Mouse (Mus musculus): ENCODE data around the gene Tshz2. TPM values are rescaled to one million over a fixed set of nuclear protein-coding genes. Genes with fewer than 3 reads are reported as not detected.

The Tshz2 gene
- total RNA-seq, 2 experiments from 2014 or later: 39.5 to 51.4 TPM

DNA sequence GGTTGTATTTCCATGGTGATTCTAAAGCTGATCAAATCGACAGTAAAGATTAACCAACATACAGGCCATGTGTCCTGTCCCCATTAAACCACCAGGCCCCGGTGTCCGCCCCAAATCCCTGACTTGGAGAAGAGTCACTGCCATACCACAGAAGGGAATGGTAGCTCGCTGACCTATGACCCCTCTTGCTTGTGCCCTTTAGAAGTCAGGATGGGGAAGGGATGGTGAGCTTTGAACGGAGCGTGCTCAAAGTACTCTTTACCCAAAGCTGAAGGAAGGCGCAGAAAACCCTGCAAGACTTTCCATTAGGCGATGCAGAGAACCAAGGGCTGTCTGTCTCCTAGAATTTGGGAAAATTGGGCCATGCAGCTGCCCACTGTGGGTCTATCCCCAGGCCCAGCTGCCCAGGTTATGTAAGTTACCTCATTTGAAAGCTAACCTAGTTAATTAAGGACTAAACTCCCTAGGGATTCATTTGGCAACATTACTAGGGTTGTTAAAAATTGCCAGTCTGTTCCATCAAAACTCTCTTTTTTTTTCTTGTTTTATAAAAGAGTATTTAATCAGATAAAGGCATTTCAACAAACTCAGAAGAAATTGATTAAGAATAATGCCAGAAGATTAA, 238.7 kb downstream of the Tshz2 start:
- DNase-seq: no peak

DNA sequence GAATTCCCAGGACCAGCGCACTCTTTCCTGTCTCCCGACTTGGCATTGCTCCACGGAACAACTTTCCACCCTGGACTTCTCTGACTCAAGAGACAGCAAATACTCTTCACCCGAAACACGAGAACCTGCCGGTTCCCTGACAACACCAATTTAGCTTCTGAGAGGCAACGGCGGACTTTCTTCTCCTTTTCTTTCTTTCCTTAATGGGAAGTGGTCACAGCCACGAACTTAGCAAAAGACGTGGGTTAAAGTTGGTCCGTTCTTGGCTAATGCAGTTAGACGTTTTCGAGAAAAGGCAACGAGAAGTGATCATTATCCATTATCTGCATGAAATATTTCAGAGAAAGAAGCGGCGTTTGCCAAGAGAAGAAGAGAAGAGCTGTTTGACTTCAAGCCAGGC, 240.6 kb downstream of the Tshz2 start:
- no peak for DNase-seq

DNA sequence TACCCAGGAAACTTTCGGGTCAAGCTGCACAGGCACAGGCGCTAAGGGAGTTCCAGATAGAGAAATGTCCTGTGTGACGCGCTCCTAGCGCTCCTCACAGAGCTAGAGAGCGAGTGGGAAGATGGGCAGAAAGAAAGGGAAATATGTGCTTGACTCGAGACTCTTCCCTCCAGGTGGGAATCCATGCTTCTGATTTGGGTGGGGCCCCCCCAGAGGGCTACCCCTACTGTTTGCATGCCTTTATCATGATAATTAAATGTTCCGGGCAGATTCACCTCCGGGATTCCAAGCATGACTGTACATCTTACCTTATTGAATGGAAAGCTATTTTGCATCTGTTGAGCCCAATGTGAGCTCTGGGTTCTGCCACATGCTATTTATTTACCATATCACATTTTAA, 255.1 kb downstream of the Tshz2 start:
- no peak for DNase-seq

DNA sequence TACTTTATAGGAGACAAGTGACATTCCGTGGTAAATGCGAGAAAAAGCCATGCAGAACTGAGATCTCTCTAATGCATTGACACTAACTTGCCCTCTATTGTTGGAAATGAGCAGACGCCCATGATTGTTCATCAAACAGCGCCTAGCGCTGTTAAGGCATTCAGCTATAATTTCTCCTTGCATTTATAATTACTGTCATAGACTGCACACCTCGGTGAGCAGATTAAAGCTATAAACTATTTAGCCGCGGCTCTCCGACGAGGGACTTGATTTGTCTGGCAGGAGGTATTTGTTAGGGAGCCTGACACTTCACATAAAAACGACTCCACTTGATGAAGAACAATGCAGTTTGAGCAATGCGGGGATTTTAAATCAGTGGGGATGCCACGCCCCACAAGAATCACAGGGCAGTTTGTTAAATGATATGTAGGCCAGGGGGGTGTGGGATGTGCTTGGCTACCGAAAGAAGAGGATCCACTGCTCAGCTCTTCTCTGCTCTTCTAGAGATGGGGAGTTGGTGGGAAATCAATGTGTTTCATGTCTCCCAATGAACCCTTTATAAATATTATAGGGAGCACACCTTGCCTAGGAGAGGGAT, 259.7 kb downstream of the Tshz2 start:
- DNase-seq: no peak

DNA sequence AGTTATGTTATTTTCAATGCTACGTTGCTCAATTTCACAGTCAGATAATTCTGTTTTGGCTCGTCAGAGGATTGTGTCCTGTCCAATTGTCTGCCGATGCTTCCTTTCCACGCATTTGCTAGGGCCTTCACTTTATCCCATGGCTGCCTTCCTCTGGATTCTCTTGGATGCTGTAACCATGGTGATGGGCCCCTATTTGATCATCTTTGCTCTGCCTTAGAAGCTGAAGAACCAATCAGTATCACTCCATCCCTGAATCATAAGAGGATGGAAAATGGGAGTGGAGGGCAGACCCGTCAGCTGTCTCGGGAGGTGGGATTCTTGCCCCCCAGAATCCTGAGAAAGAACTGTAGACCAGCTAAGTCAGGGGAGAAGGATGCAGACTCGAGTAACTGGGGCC, 270.1 kb downstream of the Tshz2 start:
- DNase-seq: no peak

DNA sequence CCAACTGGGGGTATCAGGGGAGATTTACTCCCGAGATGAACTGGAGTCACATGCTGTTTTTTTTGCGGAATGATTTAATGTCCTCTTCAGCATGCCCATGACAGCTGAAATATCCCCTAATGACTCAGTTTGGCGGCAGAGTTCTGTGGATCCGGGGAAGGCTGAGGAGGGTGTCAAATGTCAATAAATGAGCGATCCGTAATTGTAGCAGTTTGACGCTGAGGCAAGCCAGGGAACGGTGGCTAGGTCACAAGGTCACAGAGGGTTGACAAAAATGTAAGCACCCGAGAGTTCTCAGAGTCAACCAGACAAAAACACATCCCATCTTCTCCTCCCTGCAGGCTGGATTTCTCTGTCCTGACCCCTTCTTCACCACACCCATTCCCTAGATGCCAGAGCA, 273.6 kb downstream of the Tshz2 start:
- DNase-seq: no peak

DNA sequence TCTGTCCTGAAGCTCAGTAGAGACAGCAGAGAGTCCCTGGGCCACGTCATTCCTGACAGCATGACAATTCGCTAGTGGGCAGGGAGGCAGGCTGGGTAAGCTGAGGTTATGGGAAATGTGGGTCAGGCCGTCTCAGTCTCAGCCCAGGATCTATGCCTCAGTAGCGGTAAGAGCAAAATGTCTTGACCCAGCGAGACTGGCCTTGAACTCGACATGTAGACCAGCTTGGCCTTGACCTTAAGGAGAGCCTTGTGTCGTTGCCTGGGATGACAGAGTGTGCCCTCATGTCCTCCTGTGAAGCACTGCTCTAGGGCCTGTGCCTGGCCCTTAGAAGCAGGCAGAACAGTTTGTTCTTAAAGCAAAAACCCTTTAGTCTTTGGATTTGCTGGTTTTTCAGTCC, 275.2 kb downstream of the Tshz2 start:
- DNase-seq: peak; percentile 12 to 19

DNA sequence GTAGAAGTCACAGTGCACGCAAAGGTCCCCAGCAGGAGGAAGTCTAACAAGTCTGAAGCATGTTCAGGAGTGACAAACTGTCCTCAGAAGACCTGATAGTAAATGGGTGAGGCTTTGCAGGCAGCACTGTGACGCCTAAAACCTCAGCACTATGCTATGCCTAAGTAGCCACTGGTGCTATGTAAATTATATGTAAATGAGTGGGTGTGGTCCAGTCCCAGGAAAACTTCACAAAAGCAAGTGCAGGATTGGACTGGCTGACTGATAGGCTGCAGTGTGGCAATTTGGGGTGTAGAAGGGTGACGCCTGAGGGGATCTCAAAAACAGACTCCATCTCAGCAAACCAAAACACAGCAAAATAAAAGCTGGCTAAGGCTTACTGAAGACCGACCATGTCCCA, 277.8 kb downstream of the Tshz2 start:
- DNase-seq: no peak

DNA sequence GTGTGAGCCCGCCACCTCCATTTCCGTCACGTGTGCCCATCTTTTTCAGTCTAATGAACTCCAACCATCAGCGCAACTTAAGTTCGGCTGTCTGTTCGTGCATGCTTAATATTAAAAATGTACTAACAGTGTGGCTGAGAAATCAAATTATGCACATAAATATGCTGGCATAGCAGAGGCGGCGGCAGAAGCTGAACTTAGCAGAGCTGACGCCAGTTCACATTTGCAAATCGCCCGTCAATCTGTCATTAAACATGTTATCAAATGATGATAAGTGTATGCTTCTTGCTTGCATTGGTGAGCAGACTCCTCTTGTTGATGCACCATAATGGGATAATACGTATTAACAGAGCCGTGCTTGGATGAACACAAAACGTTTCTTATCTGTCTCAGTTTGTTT, 280.0 kb downstream of the Tshz2 start:
- no peak for DNase-seq

DNA sequence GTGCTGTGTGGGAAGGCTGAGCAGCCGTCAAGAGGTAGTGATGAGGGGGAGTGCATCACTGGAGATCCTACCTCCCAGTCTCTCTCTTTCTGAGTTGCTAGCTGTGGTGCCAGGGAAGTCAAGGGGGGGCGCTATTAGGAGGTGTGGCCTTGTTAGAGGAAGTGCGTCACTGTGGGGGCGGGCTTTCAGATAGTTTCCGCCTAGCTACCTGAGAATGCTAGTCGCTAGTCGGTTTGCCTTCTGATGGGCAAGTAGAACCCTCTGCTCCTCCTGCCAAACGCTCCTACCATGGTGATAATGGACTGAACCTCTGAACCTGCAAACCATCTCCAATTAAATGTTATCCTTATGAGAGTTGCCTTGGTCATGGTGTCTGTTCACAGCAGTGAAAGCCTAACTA, 282.1 kb downstream of the Tshz2 start:
- DNase-seq: no peak

DNA sequence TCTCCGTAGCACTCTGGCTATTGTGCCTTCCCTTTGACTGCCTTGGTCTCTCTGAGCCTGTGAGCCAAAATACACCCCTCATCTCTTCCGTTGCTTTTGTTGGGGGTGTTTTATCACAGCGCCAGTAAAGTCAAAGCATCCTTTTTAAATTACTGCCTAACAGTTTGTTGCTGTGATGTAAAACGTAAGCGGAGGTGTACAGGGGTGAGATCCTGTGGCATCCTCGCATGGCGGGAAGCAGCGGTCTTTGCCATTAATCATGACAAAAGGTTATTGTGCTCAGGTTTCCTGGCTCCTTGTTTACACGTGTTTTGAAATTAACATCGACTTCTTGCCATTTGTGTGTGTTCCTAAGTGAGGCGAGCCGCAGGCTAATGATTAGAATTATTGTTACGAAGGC, 282.5 kb downstream of the Tshz2 start:
- no peak for DNase-seq

DNA sequence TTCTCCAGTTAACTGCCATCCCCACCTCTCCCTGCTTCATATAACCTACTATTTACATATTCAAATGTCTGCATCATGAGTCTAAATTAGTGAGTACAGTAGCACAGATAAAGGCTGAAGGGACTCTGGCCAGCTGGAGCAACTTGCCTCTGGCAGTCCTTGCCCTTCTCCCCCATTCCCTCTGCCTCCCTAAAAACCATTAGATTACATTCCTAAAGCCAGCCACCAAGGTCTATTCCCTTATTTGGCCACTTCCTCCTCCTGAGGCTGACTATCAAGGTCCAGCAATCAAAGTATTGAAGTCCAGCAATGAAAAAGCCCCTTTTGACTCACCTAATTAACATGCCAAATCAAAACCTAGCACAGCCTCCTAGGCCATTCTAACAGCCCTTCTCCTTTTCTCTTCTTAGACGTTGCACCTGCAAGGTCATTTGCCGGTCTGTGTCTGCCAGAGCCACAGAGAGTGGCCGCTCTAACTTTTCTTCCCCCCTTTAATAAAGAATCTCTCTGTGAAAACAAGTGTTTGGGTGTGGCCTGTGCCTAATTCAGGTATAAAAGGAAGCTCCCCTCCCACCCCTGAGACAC, 286.4 kb downstream of the Tshz2 start:
- peak; percentile 29 to 44 for DNase-seq

DNA sequence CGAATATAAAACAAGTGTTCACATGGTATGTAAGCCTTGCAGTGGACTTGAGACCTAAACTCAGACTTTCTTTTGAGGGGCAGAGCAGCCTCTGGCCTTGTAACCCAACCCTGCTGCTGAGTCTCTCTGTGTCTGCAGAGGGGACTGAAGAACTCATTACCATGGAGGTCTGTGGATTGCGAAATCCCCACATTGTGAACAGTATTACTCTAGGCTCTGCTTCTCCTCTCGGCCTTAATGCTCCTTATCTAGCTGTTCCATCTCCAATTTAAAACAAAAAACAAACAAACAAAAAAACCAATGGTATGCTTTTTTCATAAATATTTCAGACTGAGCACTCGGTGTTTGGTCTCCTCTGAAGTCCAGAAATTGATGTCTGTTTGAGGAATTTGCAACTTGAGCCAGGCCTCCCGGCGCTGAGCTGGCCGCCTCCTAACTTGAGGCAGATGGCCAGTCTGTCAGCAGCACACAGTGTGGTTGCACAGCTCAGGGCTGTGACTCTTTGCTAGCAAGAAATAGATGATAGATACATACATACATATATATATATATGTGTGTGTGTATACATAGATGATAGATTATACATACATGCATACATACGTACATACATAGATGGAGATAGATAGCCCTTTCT, 291.5 kb downstream of the Tshz2 start:
- DNase-seq: no peak

DNA sequence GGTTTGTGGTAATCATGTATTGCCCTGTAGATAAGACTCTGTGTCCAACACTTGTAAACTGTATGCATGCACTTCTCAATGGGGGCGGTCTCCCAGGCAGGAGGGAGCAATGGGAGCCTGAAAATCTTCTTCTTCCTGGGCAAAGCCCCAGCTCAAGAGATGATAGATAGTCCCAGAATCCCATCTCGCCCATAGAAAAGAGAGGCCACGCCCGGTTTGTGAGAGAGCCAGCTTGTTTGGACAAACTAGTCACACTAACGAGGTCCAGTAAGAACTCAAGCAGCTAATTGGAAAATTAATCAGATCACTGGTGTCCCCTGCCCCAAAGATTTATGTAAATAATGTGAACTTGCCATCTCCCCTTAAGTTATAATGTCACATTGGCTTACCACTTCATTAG, 292.7 kb downstream of the Tshz2 start:
- DNase-seq: no peak

DNA sequence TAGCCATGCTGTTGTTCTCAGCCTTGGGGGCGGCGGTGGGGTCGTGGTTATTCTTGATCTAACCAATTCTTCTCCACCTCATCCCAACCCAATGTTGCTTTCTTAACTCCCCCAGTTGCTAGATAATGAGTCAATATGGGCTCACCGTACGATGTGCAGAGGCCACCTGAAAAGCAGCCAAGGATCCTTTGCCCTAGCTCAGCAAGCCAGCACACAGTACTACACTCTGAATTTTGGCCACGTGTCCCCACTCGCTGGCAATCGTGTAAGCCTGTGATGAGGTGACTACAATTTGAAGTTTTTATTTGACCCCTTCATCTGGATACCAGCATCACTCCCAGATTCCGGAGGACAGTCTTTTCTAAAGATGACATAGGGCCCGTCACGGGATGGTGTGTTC, 293.2 kb downstream of the Tshz2 start:
- DNase-seq: peak in 1 of 2 experiments; percentile 46

DNA sequence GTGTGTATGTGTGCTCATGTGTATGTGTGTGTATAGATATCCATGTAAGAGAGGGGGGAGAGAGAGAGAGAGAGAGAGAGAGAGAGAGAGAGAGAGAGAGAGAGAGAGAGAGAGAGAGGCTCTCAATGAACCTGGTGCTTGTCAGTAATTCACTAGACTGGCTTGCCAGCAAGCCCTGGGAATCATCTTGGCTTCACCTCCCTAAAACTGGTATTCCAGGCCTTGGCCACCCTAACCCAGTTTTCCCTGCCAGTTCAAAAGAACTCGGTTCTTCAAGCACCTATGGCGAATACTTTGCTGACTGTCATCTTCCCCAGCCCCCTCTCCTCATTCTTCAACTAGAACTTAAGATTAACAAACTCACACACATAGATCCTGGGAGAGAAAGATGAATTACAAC, 294.6 kb downstream of the Tshz2 start:
- DNase-seq: no peak

DNA sequence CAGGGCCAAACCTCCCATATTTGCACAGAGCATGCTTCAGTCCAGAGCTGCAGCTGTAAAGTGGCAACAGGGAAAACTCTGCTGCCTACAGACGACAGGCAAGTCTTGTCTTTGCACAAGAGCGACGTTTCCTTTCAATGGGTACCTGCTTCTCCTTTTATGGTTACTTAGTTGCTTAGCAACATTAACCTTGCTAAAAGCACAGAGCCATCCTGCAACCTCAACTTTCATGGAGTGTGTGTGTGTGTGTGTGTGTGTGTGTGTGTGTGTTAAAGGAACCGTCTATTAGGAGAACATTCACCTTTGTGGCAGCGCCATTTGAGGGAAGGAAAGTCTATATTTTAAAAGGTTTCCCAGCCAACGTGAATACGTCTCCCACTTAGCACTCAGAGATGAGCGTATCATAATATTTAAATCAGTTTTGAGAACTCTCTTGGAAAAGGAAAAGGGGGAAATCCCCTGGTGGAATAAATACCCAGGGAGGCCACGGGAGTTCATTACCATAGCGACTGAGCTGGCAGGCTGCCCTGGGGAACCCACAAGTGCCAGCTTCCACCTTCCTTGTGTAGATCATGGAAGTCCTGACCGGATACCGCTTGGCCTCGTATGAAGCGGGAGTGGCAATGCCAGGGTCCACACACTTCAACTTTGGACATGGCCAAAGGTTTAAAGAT, 295.8 kb downstream of the Tshz2 start:
- DNase-seq: peak; percentile 49 to 67

DNA sequence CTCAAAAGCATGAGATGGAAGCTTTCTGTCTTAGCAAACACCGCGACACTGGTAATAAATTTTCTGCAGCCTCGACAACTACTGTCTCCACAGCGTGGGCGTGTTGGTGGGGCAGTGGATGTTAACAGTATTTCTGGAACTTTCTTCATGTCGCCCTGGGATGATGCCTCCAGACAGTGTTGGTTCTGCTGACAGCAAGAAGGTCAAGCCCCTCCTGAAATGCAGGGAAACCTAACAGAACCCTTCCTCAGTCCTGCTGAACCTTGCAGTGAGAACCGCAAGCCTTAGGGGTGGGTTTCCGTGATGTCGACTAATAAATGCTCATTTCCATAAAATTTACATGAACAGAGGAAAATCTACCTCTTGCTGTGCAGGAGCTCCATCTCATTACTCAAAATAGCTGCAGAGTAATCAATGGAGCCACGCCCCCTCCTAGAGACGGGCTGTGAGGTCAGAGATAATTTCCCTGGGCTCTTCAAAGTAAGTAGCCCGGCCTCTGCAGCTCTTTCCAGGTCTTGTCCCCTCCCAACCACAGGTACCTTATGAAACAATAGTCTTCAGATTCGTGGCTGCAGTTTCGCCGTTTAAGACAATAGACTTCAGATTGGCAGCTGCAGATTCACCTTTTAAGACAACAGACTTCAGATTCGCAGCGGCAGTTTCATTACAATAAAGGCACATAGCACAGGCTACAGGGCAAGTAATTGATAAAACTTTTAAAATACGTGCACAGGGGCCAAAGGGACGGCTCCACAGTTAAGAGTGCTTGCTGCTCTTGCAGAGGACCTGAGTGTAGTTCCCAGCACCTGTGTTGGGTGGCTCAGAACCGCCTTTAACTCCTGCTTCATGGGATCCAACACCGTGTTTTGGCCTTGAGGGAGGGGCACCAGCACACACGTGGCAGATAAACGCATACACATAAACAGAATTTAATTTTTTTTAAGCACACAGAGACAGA, 297.0 kb downstream of the Tshz2 start:
- DNase-seq: peak; percentile 48 to 53

DNA sequence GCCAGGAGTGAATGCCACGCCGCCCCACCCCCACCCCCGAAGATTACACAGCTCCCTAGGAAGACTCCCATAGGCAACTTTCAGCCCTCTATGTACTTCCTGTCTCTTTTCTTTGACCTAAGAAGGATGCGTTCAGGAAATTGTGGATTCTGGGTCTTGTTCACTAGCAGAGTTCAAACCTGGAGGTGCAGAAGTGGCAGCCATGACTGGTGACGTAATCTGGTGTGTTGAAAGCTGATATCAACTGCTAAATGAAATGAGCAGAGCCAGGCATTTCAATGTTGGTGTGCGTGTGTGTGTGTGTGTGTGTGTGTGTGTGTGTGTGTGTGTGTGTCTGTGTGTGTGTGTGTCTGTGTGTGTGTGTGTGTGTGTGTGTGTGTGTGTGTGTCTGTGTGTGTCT, 302.8 kb downstream of the Tshz2 start:
- DNase-seq: no peak

DNA sequence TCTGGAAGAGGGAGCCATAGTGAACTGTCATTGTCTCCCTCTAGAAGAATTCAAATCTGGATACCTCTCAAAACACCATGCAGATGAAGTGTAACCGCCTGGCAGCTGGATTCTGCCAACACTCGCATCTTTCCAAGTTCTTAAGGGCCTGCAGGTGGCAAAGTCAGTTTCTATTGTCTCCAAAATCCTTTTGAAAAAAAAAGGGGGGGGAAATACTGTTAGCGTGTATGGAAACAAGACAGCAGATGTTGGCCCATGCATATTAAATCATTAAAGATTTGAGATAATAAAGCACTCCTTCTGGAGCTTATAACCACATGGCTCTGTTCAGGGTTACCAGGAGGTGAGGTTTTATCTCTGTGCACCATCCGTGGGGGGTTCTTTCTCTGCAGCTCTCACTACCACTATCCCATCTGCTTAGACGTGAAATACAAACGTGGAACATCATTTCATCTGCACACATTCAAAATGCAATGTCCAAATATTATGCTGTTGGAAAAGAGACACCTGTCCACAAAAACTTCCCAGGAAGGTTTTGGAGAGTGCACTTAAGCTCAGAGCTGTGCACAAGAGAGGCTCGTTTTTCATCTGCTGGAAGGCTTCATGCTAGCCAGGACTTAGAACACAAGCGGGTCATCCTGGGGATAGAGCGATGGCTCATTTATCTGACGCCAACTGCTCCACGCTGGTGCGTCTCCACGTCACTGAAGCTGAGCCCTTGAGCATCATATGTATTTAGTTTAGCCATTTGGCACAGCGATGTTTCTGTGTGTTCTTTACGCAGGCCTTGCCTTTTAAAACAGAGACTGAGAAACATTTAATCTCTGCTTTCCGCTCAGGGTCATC, 307.7 kb downstream of the Tshz2 start:
- DNase-seq: no peak

DNA sequence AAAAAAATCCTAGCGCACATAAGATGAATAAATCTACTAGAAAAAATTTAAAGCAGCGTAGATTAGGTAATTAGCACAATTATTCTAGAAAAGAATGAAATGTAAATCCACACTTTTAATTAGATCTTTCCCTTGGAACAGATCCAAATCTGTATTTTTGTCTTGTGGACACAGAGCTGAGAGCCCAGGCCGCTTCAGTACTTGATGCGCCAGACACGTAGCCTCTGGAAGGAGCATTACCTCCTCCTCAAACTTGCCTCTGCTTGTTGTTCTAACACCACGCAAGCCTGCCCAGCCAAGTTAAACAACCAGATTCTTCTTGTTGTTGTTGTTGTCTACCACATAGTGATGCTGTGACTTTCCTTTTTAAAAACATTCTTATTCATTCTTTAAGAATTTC, 310.9 kb downstream of the Tshz2 start:
- no peak for DNase-seq
